Mouse (Mus musculus) ES-E14 (cell line): Measurements from ENCODE around the gene Kctd13.

Experiments
- CHD2 ChIP-seq: IDR thresholded peaks from 2 replicates; pipeline ENCODE4 v1.6.1; 2014; ENCODE audit warnings: mild to moderate bottlenecking, low read depth, low read length, inconsistent platforms
- MAFK ChIP-seq: IDR thresholded peaks from 2 replicates; pipeline ENCODE4 v1.6.1; 2014; ENCODE audit warnings: mild to moderate bottlenecking, low read depth, low read length, inconsistent platforms; ENCODE audit not compliant: insufficient read depth
- ZC3H11A ChIP-seq: IDR thresholded peaks from 2 replicates; pipeline ENCODE4 v1.6.1; 2012; ENCODE audit warnings: low read depth, mild to moderate bottlenecking, inconsistent platforms, low read length, borderline replicate concordance
- ZNF384 ChIP-seq: IDR thresholded peaks from 2 replicates; pipeline ENCODE4 v1.6.1; 2012; ENCODE audit warnings: low read depth, low read length, inconsistent platforms

DNA sequence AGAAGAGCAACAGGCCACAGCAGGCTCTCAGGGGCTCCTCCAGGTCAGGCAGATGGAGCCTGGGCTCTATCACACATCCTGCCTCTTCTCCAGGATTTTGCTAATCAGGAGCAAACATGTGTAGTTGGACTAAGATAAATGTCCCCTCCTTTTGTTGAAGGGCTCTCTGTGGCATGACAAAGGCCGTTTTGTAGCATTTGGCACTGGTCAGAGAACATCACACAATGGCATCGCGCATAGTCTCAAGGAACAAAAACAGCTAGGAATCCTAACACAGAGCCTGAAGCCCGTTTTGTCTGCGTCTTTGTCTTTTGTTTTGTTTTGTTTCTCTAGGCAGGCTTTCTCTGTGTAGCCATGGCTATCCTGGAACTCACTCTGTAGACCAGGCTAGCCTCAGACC lies 4.7 kb upstream of the Kctd13 start:
- TF ChIP-seq MAFK (no peak), ZNF384 (no peak), CHD2 (no peak), ZC3H11A (no peak)
